Mouse (Mus musculus) lung, postnatal 0 days (tissue): Measurements from ENCODE around the gene Hlx.

ENCODE experiments used
- CTCF ChIP-seq: IDR thresholded peaks from 2 replicates; pipeline ENCODE4 v1.5.1; 2016; ENCODE audit warnings: antibody characterized with exemption, mild to moderate bottlenecking
- EP300 ChIP-seq: IDR thresholded peaks from 2 replicates; pipeline ENCODE4 v1.6.1; 2016; ENCODE audit warnings: antibody characterized with exemption, mild to moderate bottlenecking, control low read depth

GRCm38 (mm10) chr1:184730453-184731013 lies 1.9 kb downstream of the Hlx start:
- no peak for TF ChIP-seq CTCF
- no peak for TF ChIP-seq EP300
